ENCODE assay signal across 22 mouse cellular contexts in the genomic region with DNA sequence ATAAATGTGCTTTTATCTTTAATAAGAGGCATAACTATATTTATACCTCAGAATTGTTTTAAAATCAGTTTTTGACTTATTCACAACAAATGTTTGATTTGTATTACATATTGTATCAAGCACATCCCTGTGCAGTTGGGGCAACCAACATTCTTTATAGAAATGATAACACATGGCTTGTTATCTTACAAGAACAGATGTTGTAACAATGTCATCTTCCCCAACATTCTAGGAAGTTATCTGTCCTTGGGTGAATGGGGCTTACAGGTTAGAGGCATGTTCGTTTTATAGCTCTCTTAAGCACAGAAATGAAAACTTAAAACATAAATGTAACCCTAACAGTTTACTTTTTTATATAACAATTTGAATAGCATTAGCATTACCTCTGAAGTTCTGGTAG.
"Had no signal": no experiment of that assay in that cellular context is flagged by ENCODE, and none has a peak within 500 bp of the region (broad histone marks: within the 10 kb centered on the region; RNA-seq: fewer than 3 reads in every experiment).

No protein-coding gene starts in this region.

- DNase-seq: kidney, adult 11 months; kidney, adult 9 months; kidney, postnatal 25 days; layer of hippocampus, postnatal 36 days; lung, embryonic 14.5 days; right cerebral cortex, adult 18-20 months; right cerebral cortex, postnatal 14 days; right cerebral cortex, postnatal 4 days; thymus, adult 2 months; thymus, postnatal 14 days; thymus, postnatal 4 days had no signal

- H3K27ac ChIP-seq: layer of hippocampus, adult 2 months; left cerebral cortex, adult 2 months; liver, embryonic 15.5 days; macrophage; midbrain, embryonic 15.5 days; neural tube, embryonic 12.5 days; neural tube, embryonic 15.5 days; stomach, postnatal 0 days had no signal

- H3K27me3 ChIP-seq: liver, embryonic 15.5 days; megakaryocyte, embryonic 14.5 days; midbrain, embryonic 15.5 days; neural tube, embryonic 12.5 days; neural tube, embryonic 15.5 days had no signal

- H3K4me3 ChIP-seq: layer of hippocampus, adult 2 months; left cerebral cortex, adult 2 months; liver, embryonic 15.5 days; megakaryocyte, embryonic 14.5 days; midbrain, embryonic 15.5 days; neural tube, embryonic 12.5 days; neural tube, embryonic 15.5 days had no signal

- H3K4me2 ChIP-seq: liver, embryonic 15.5 days; lung, embryonic 14.5 days; midbrain, embryonic 11.5 days; midbrain, embryonic 15.5 days; neural tube, embryonic 12.5 days; neural tube, embryonic 15.5 days had no signal

- H3K36me3 ChIP-seq: liver, embryonic 15.5 days; midbrain, embryonic 15.5 days; neural tube, embryonic 12.5 days; neural tube, embryonic 15.5 days had no signal

- H3K9ac ChIP-seq: liver, embryonic 15.5 days; lung, embryonic 14.5 days; midbrain, embryonic 15.5 days; neural tube, embryonic 12.5 days; neural tube, embryonic 15.5 days had no signal

- H3K4me1 ChIP-seq: liver, embryonic 15.5 days; megakaryocyte, embryonic 14.5 days; midbrain, embryonic 15.5 days; neural tube, embryonic 12.5 days; neural tube, embryonic 15.5 days had no signal

- ATAC-seq: lung, postnatal 0 days; midbrain, embryonic 15.5 days had no signal

- H3K9me3 ChIP-seq: liver, embryonic 15.5 days; megakaryocyte, embryonic 14.5 days; midbrain, embryonic 15.5 days; neural tube, embryonic 12.5 days; neural tube, embryonic 15.5 days had no signal
